Mouse (Mus musculus): ENCODE measurements around the gene Med7. TPM values are rescaled to one million over a fixed set of nuclear protein-coding genes. Genes with fewer than 3 reads are reported as not detected.

The Med7 gene
- polyA plus RNA-seq, 1 experiment from 2014 or later = 83.5 TPM

GRCm38 (mm10) chr11:46431129-46431528 lies 5.6 kb upstream of the Med7 start:
- peak; percentile 74; the same call in 1 of the 2 replicates for ATAC-seq (ENCODE audit: insufficient number of reproducible peaks, insufficient read depth, low FRiP score, low TSS enrichment, low read depth)
- no peaks in the 10 kb centered on the region for H3K36me3 ChIP-seq
- H3K9ac ChIP-seq = no peak overlapping the region
- no peaks in the 10 kb centered on the region for H3K27me3 ChIP-seq
- H3K4me1 ChIP-seq = peaks cover 2% of the 10 kb centered on the region
- H3K4me3 ChIP-seq = no peak overlapping the region
- no peaks in the 10 kb centered on the region for H3K9me3 ChIP-seq
- no peak overlapping the region for H3K4me2 ChIP-seq
- H3K27ac ChIP-seq = no peak overlapping the region
- WGBS = 20% methylated on average over 3 of the region's 3 CpGs

GRCm38 (mm10) chr11:46435363-46435762 lies 1.4 kb upstream of the Med7 start:
- H3K4me3 ChIP-seq = no peak overlapping the region
- no peak overlapping the region for H3K4me2 ChIP-seq
- H3K27me3 ChIP-seq = no peaks in the 10 kb centered on the region
- H3K9me3 ChIP-seq = no peaks in the 10 kb centered on the region
- no peak for ATAC-seq (ENCODE audit: insufficient number of reproducible peaks, insufficient read depth, low FRiP score, low TSS enrichment, low read depth)
- H3K9ac ChIP-seq = no peak overlapping the region
- H3K4me1 ChIP-seq = peaks cover 10% of the 10 kb centered on the region
- peaks cover 2% of the 10 kb centered on the region for H3K36me3 ChIP-seq
- no peak overlapping the region for H3K27ac ChIP-seq

GRCm38 (mm10) chr11:46437459-46438000 lies 805 bp downstream of the Med7 start:
- Histone ChIP-seq H3K27me3 (no peaks in the 10 kb centered on the region), H3K4me3 (peak overlapping the region; percentile 94), H3K4me1 (peaks cover 10% of the 10 kb centered on the region), H3K27ac (peak overlapping the region; percentile 95), H3K9me3 (no peaks in the 10 kb centered on the region), H3K36me3 (peaks cover 15% of the 10 kb centered on the region), H3K9ac (peak overlapping the region; percentile 94), H3K4me2 (peak overlapping the region; percentile 82)
- 1% methylated on average over 23 of the region's 23 CpGs for WGBS
- no peak for ATAC-seq (ENCODE audit: insufficient number of reproducible peaks, insufficient read depth, low FRiP score, low TSS enrichment, low read depth)

GRCm38 (mm10) chr11:46439005-46439543 lies 2.3 kb downstream of the Med7 start:
- Histone ChIP-seq H3K4me1 (peaks cover 10% of the 10 kb centered on the region), H3K4me2 (no peak overlapping the region), H3K36me3 (peaks cover 21% of the 10 kb centered on the region), H3K9ac (no peak overlapping the region), H3K27me3 (no peaks in the 10 kb centered on the region), H3K27ac (no peak overlapping the region), H3K9me3 (no peaks in the 10 kb centered on the region), H3K4me3 (no peak overlapping the region)
- ATAC-seq (ENCODE audit: insufficient number of reproducible peaks, insufficient read depth, low FRiP score, low TSS enrichment, low read depth) = no peak
- WGBS = 89% methylated on average over 5 of the region's 5 CpGs

GRCm38 (mm10) chr11:46441774-46442173 lies 5.0 kb downstream of the Med7 start:
- Histone ChIP-seq H3K4me1 (peaks cover 6% of the 10 kb centered on the region), H3K9ac (no peak overlapping the region), H3K9me3 (no peaks in the 10 kb centered on the region), H3K27me3 (no peaks in the 10 kb centered on the region), H3K4me3 (no peak overlapping the region), H3K36me3 (peaks cover 21% of the 10 kb centered on the region), H3K4me2 (no peak overlapping the region), H3K27ac (no peak overlapping the region)
- no peak for ATAC-seq (ENCODE audit: insufficient number of reproducible peaks, insufficient read depth, low FRiP score, low TSS enrichment, low read depth)
- 98% methylated on average over 1 of the region's 1 CpGs for WGBS

- Histone ChIP-seq H3K9ac (no peak overlapping the region), H3K27me3 (no peaks in the 10 kb centered on the region), H3K4me2 (no peak overlapping the region), H3K4me1 (0 out of 2 replicates have a peak, but pooled peaks cover 1% of the 10 kb centered on the region), H3K27ac (no peak overlapping the region), H3K9me3 (no peaks in the 10 kb centered on the region), H3K4me3 (no peak overlapping the region), H3K36me3 (peaks cover 21% of the 10 kb centered on the region)
- ATAC-seq (ENCODE audit: insufficient number of reproducible peaks, insufficient read depth, low FRiP score, low TSS enrichment, low read depth) = no peak
- WGBS = 66% methylated on average over 1 of the region's 1 CpGs
Measured at GRCm38 (mm10) chr11:46443152-46443551, 6.4 kb downstream of the Med7 start.

GRCm38 (mm10) chr11:46443979-46444378 lies 7.3 kb downstream of the Med7 start:
- no peak overlapping the region for H3K4me3 ChIP-seq
- peaks cover 21% of the 10 kb centered on the region for H3K36me3 ChIP-seq
- no peak for ATAC-seq (ENCODE audit: insufficient number of reproducible peaks, insufficient read depth, low FRiP score, low TSS enrichment, low read depth)
- no peak overlapping the region for H3K9ac ChIP-seq
- H3K9me3 ChIP-seq = no peaks in the 10 kb centered on the region
- H3K4me2 ChIP-seq = no peak overlapping the region
- no peaks in the 10 kb centered on the region for H3K27me3 ChIP-seq
- 93% methylated on average over 5 of the region's 5 CpGs for WGBS
- no peaks in the 10 kb centered on the region for H3K4me1 ChIP-seq
- no peak overlapping the region for H3K27ac ChIP-seq

- Histone ChIP-seq H3K36me3 (peaks cover 12% of the 10 kb centered on the region), H3K27me3 (no peaks in the 10 kb centered on the region), H3K9me3 (no peaks in the 10 kb centered on the region), H3K4me1 (no peaks in the 10 kb centered on the region), H3K27ac (no peak overlapping the region), H3K4me2 (no peak overlapping the region), H3K9ac (no peak overlapping the region), H3K4me3 (no peak overlapping the region)
- 89% methylated on average over 6 of the region's 6 CpGs for WGBS
- ATAC-seq (ENCODE audit: insufficient number of reproducible peaks, insufficient read depth, low FRiP score, low TSS enrichment, low read depth) = no peak
Measured at GRCm38 (mm10) chr11:46446150-46446549, 9.4 kb downstream of the Med7 start.

- H3K27ac ChIP-seq = no peak overlapping the region
- H3K4me2 ChIP-seq = no peak overlapping the region
- no peak overlapping the region for H3K4me3 ChIP-seq
- H3K4me1 ChIP-seq = no peaks in the 10 kb centered on the region
- no peaks in the 10 kb centered on the region for H3K27me3 ChIP-seq
- H3K9me3 ChIP-seq = no peaks in the 10 kb centered on the region
- peaks cover 6% of the 10 kb centered on the region; the same call in 1 of the 2 replicates for H3K36me3 ChIP-seq
- 80% methylated on average over 13 of the region's 13 CpGs for WGBS
- ATAC-seq (ENCODE audit: insufficient number of reproducible peaks, insufficient read depth, low FRiP score, low TSS enrichment, low read depth) = no peak
- H3K9ac ChIP-seq = no peak overlapping the region
Measured at GRCm38 (mm10) chr11:46447644-46448484, 11.1 kb downstream of the Med7 start.

GRCm38 (mm10) chr11:46449461-46450080 lies 12.8 kb downstream of the Med7 start:
- Histone ChIP-seq H3K36me3 (no peaks in the 10 kb centered on the region), H3K9me3 (no peaks in the 10 kb centered on the region), H3K4me1 (no peaks in the 10 kb centered on the region), H3K27ac (no peak overlapping the region), H3K4me2 (no peak overlapping the region), H3K9ac (no peak overlapping the region), H3K27me3 (no peaks in the 10 kb centered on the region), H3K4me3 (no peak overlapping the region)
- ATAC-seq (ENCODE audit: insufficient number of reproducible peaks, insufficient read depth, low FRiP score, low TSS enrichment, low read depth) = no peak
- WGBS = 85% methylated on average over 11 of the region's 11 CpGs

- Histone ChIP-seq H3K27ac (no peak within 1 kb of the TSS), H3K27me3 (no peaks in the 10 kb centered on the region), H3K36me3 (no peaks in the 10 kb centered on the region), H3K9me3 (no peaks in the 10 kb centered on the region), H3K4me2 (no peak within 1 kb of the TSS), H3K4me3 (no peak within 1 kb of the TSS), H3K9ac (no peak within 1 kb of the TSS), H3K4me1 (no peaks in the 10 kb centered on the region)
- 72% methylated on average over 6 of the region's 6 CpGs for WGBS
- ATAC-seq (ENCODE audit: insufficient number of reproducible peaks, insufficient read depth, low FRiP score, low TSS enrichment, low read depth) = no peak
Measured at GRCm38 (mm10) chr11:46454453-46455045, 17.8 kb downstream of the Med7 start, which contains the start of gene Havcr2. TSS of gene Havcr2 (plus strand) at chr11:46454935.

Data from embryonic facial prominence, embryonic 13.5 days (tissue).